In the genomic region with DNA sequence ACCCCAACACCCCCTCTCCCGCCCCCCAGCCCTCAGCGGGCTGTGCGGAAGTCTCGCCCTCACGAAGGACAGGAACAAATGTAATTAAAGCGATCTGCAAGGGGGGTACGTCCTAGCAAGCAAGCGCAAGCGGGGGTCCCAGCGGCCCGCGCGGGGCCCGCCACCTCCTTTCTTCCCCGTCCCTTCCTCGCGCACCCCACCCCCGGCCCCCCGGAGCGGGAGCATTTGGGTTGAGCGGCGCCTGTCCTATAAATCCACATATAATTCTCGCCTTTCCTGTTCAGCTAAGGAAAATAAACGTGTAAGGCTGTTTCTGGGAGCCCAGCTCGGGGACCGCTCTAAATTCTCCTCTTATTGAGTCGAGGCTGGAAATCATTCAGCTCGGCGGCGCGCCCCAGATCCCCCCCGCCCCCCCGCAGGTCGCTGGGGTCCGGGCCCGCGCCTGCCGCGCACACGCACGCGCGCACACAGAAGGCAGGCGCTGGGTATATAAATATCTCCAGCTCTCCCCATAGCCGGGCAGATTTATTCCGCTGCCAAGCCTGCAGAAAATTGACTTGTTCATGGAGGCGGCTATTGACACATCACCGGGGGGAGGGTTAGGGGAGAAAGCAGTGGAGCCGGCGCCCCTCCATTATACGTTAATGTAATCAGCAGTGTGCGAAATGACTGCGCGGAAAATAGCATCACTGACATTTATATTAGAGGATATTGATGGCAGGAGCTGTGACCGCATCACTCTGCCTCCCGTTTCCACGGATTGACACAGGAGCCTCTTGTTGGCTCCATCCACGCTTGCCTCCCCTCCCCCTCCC, we compare ENCODE assay signal across 8 mouse cellular contexts.
DNase-seq lines count a peak whose midpoint lies in the region; ATAC-seq and TF ChIP-seq lines count a peak whose summit lies in the region.

No protein-coding gene starts in this region.

- peak overlapping the region; percentile 52; the same call in 1 of the 2 replicates for H3K27ac ChIP-seq in limb, embryonic 14.5 days (replicated peaks; ENCODE audit: low read depth, low read length)
- peak overlapping the region; percentile 92 for H3K27ac ChIP-seq in olfactory bulb, adult 2 months (ENCODE audit: insufficient read depth, low read depth, low read length)

- 1% methylated on average over 57 of the region's 58 CpGs for WGBS in lung, adult 2 months
- WGBS in limb, embryonic 14.5 days, result under 1% methylated on average over 52 of the region's 58 CpGs
- WGBS in olfactory bulb, adult 2 months, result 2% methylated on average over 57 of the region's 58 CpGs

- no peak for DNase-seq in lung, adult 2 months
- no peak for DNase-seq in lung, postnatal 25 days (ENCODE audit: low spot score)
- DNase-seq in cerebellum, adult 8-10 months, result peak; percentile 74
- peak; percentile 67 to 75 for DNase-seq in frontal cortex, postnatal 10 days (ENCODE audit: low spot score in 2 of 2)
- peak; percentile 38 for DNase-seq in induced T-regulatory cell, adult 2 months (ENCODE audit: low read depth)
- peak; percentile 80 for DNase-seq in limb, embryonic 14.5 days (ENCODE audit: low spot score)
- no peak for DNase-seq in urinary bladder, postnatal 25 days (ENCODE audit: low spot score)

- H3K9me3 ChIP-seq in limb, embryonic 14.5 days (ENCODE audit: control insufficient read depth, low read length), result no peaks in the 10 kb centered on the region

- peaks cover 5% of the 10 kb centered on the region for H3K4me1 ChIP-seq in lung, adult 2 months (ENCODE audit: control insufficient read depth, insufficient read depth, low read length)
- peaks cover 14% of the 10 kb centered on the region for H3K4me1 ChIP-seq in limb, embryonic 14.5 days (ENCODE audit: control insufficient read depth, insufficient read depth, low read length)
- peaks cover 25% of the 10 kb centered on the region for H3K4me1 ChIP-seq in olfactory bulb, adult 2 months (ENCODE audit: control insufficient read depth, insufficient read depth, low read length)

- H3K36me3 ChIP-seq in limb, embryonic 14.5 days (ENCODE audit: control insufficient read depth, insufficient read depth, low read length), result no peaks in the 10 kb centered on the region

- H3K9ac ChIP-seq in limb, embryonic 14.5 days (ENCODE audit: low read depth, low read length, severe bottlenecking), result peak overlapping the region; percentile 59

- H3K27me3 ChIP-seq in limb, embryonic 14.5 days (ENCODE audit: control insufficient read depth, insufficient read depth, low read length), result peaks cover 39% of the 10 kb centered on the region

- no peak for TF ChIP-seq POLR2A in lung, adult 2 months (IDR thresholded peaks at IDR 0.05; ENCODE audit: borderline replicate concordance, extremely low read depth, low read depth, low read length)
- TF ChIP-seq POLR2A in limb, embryonic 14.5 days (IDR thresholded peaks at IDR 0.05; ENCODE audit: borderline replicate concordance, extremely low read depth, insufficient read depth, insufficient read length), result no peak
- TF ChIP-seq POLR2A in olfactory bulb, adult 2 months (IDR thresholded peaks at IDR 0.05; ENCODE audit: insufficient read depth, low read depth, low read length), result peak; percentile 47; the same call in 1 of the 2 replicates

- peak overlapping the region; percentile 97 for H3K4me2 ChIP-seq in limb, embryonic 14.5 days (replicated peaks; ENCODE audit: low read depth, low read length, severe bottlenecking)

- H3K4me3 ChIP-seq in lung, adult 2 months (replicated peaks; ENCODE audit: extremely low read depth, low read depth, low read length), result peak overlapping the region; percentile 26
- peak overlapping the region; percentile 58 for H3K4me3 ChIP-seq in limb, embryonic 14.5 days (replicated peaks; ENCODE audit: low read length)
- H3K4me3 ChIP-seq in olfactory bulb, adult 2 months (ENCODE audit: insufficient read depth, low read depth, low read length), result peak overlapping the region; percentile 64

- TF ChIP-seq CTCF in lung, adult 2 months (IDR thresholded peaks at IDR 0.05; ENCODE audit: insufficient read depth, low read length), result no peak
- no peak for TF ChIP-seq CTCF in olfactory bulb, adult 2 months (IDR thresholded peaks at IDR 0.05; ENCODE audit: insufficient read depth, low read depth, low read length)

- peak; percentile 55 for ATAC-seq in limb, embryonic 14.5 days (ENCODE audit: low FRiP score, low read depth)

Comparison
In these comparisons a context has a peak if more than half of its experiments do, and no peak if none do; other contexts are left out.
1. DNase-seq: peak in cerebellum, adult 8-10 months (single experiment), frontal cortex, postnatal 10 days (2 of 2), induced T-regulatory cell, adult 2 months (single experiment) and limb, embryonic 14.5 days (single experiment); none in lung, adult 2 months (single experiment), lung, postnatal 25 days (single experiment) and urinary bladder, postnatal 25 days (single experiment).
2. Peak in every context shown above with its lines, with median percentiles within 50 percentile points of each other: H3K4me3 ChIP-seq.